25 mouse cellular contexts compared by ENCODE assay signal in the genomic region with DNA sequence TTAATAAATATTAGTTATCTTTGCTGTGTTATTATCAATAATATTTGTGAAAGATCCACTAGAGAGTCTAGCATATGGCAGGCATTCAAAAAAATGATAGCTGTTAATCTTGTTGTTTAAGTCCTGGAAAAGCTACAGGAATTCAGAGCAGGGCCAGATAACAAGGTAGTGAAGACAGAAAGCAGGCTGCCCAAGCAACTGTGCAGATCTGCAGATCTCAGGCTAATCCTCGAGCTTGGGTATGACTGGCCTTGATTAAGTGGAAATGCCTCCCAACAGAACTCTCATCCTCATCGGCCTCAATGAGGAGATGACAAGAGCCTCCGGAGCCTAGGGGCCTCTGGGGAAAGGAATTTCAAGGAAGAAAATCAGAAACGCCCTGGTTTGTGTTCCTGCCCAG.
DNase-seq lines count a peak whose midpoint lies in the region; ATAC-seq and TF ChIP-seq lines count a peak whose summit lies in the region.
"Had no signal": no experiment of that assay in that cellular context is flagged by ENCODE, and none has a peak within 500 bp of the region (broad histone marks: within the 10 kb centered on the region; RNA-seq: fewer than 3 reads in every experiment).

No protein-coding gene starts in this region.

- H3K36me3 ChIP-seq in heart, embryonic 13.5 days: no peaks in the 10 kb centered on the region
- H3K36me3 ChIP-seq in intestine, embryonic 14.5 days (ENCODE audit: control insufficient read depth, insufficient read depth, low read length): no peaks in the 10 kb centered on the region
- no peaks in the 10 kb centered on the region for H3K36me3 ChIP-seq in intestine, postnatal 0 days (ENCODE audit: control insufficient read depth, insufficient read depth)
- H3K36me3 ChIP-seq in stomach, embryonic 14.5 days (ENCODE audit: control insufficient read depth, insufficient read depth, low read length): no peaks in the 10 kb centered on the region
- no peaks in the 10 kb centered on the region for H3K36me3 ChIP-seq in stomach, postnatal 0 days (ENCODE audit: control insufficient read depth, insufficient read depth, low read length)
- no peaks in the 10 kb centered on the region for H3K36me3 ChIP-seq in kidney, embryonic 15.5 days

- no peak for TF ChIP-seq EP300 in stomach, postnatal 0 days (optimal IDR thresholded peaks at IDR 0.05)

- TF ChIP-seq CTCF in intestine, postnatal 0 days (IDR thresholded peaks at IDR 0.05; ENCODE audit: low read depth): no peak
- no peak for TF ChIP-seq CTCF in stomach, postnatal 0 days (IDR thresholded peaks at IDR 0.05; ENCODE audit: low read depth)

- 0% methylated on average over 4 of the region's 4 CpGs for WGBS in heart, embryonic 13.5 days
- 22% methylated on average over 4 of the region's 4 CpGs for WGBS in intestine, embryonic 14.5 days
- WGBS in intestine, postnatal 0 days: 53% methylated on average over 4 of the region's 4 CpGs
- 31% methylated on average over 4 of the region's 4 CpGs for WGBS in stomach, embryonic 14.5 days
- 31% methylated on average over 4 of the region's 4 CpGs for WGBS in stomach, postnatal 0 days
- 70% methylated on average over 4 of the region's 4 CpGs for WGBS in kidney, embryonic 15.5 days

- DNase-seq in heart, postnatal 14 days: no peak
- DNase-seq in intestine, embryonic 14.5 days (ENCODE audit: low spot score): no peak
- no peak for DNase-seq in stomach, postnatal 0 days (ENCODE audit: low spot score)
- peak; percentile 57 for DNase-seq in yolk sac, embryonic 10.5 days (ENCODE audit: low spot score)
- DNase-seq: adrenal gland, adult 2 months; adrenal gland, postnatal 36 days; B cell, adult 2 months; cerebellum, adult 2 months; gastrocnemius, postnatal 14 days; kidney, adult 11 months; kidney, postnatal 36 days; left cerebral cortex, postnatal 4 days; liver; lung, postnatal 10 days; midbrain, embryonic 14.5 days had no signal

- H3K4me1 ChIP-seq in heart, embryonic 13.5 days: peaks cover 59% of the 10 kb centered on the region
- H3K4me1 ChIP-seq in intestine, embryonic 14.5 days (replicated peaks; ENCODE audit: control insufficient read depth, insufficient read depth, low read length): peaks cover 12% of the 10 kb centered on the region
- H3K4me1 ChIP-seq in intestine, postnatal 0 days (replicated peaks; ENCODE audit: control insufficient read depth, insufficient read depth, low read length): no peaks in the 10 kb centered on the region
- peaks cover 17% of the 10 kb centered on the region for H3K4me1 ChIP-seq in stomach, embryonic 14.5 days (ENCODE audit: control insufficient read depth, insufficient read depth, low read length)
- H3K4me1 ChIP-seq in stomach, postnatal 0 days (replicated peaks; ENCODE audit: control insufficient read depth, insufficient read depth): no peaks in the 10 kb centered on the region
- H3K4me1 ChIP-seq in kidney, embryonic 15.5 days: peaks cover 5% of the 10 kb centered on the region

- intact Hi-C loops in heart, postnatal 14 days (cut with DNase I): loop anchor here (5.0 kb wide), 1 partner anchor 50 kb away; no protein-coding TSS in a partner anchor

- H3K4me2 ChIP-seq in heart, embryonic 13.5 days: peak overlapping the region; percentile 7; the same call in 1 of the 2 replicates
- no peak overlapping the region for H3K4me2 ChIP-seq in intestine, embryonic 14.5 days (ENCODE audit: low read length)
- no peak overlapping the region for H3K4me2 ChIP-seq in intestine, postnatal 0 days (replicated peaks; ENCODE audit: low read depth)
- no peak overlapping the region for H3K4me2 ChIP-seq in stomach, embryonic 14.5 days (replicated peaks; ENCODE audit: low read depth, low read length)
- H3K4me2 ChIP-seq in stomach, postnatal 0 days (replicated peaks; ENCODE audit: low read depth): no peak overlapping the region
- H3K4me2 ChIP-seq in kidney, embryonic 15.5 days: no peak overlapping the region

- no peaks in the 10 kb centered on the region for H3K9me3 ChIP-seq in heart, embryonic 13.5 days
- H3K9me3 ChIP-seq in intestine, embryonic 14.5 days (ENCODE audit: control insufficient read depth, low read length): no peaks in the 10 kb centered on the region
- no peaks in the 10 kb centered on the region for H3K9me3 ChIP-seq in intestine, postnatal 0 days (ENCODE audit: control insufficient read depth)
- H3K9me3 ChIP-seq in stomach, embryonic 14.5 days (ENCODE audit: control insufficient read depth, low read depth, low read length): no peaks in the 10 kb centered on the region
- no peaks in the 10 kb centered on the region for H3K9me3 ChIP-seq in stomach, postnatal 0 days (ENCODE audit: control insufficient read depth, low read length)
- no peaks in the 10 kb centered on the region for H3K9me3 ChIP-seq in kidney, embryonic 15.5 days (replicated peaks)

- no peak overlapping the region for H3K9ac ChIP-seq in heart, embryonic 13.5 days
- no peak overlapping the region for H3K9ac ChIP-seq in intestine, embryonic 14.5 days (ENCODE audit: low read length)
- no peak overlapping the region for H3K9ac ChIP-seq in intestine, postnatal 0 days (ENCODE audit: low read depth, low read length)
- H3K9ac ChIP-seq in stomach, embryonic 14.5 days (replicated peaks; ENCODE audit: low read depth, low read length): no peak overlapping the region
- H3K9ac ChIP-seq in stomach, postnatal 0 days (ENCODE audit: low read length): no peak overlapping the region
- H3K9ac ChIP-seq in kidney, embryonic 15.5 days: no peak overlapping the region
- H3K9ac ChIP-seq: liver, embryonic 14.5 days had no signal

- H3K27ac ChIP-seq in heart, embryonic 13.5 days (replicated peaks): peak overlapping the region; percentile 51
- 0 out of 2 replicates have a peak overlapping the region, but pooled peaks have one; percentile 22 for H3K27ac ChIP-seq in intestine, embryonic 14.5 days (ENCODE audit: low read depth)
- no peak overlapping the region for H3K27ac ChIP-seq in intestine, postnatal 0 days (ENCODE audit: low read depth, low read length)
- 0 out of 2 replicates have a peak overlapping the region, but pooled peaks have one; percentile 52 for H3K27ac ChIP-seq in stomach, embryonic 14.5 days (ENCODE audit: low read length)
- no peak overlapping the region for H3K27ac ChIP-seq in stomach, postnatal 0 days (replicated peaks)
- no peak overlapping the region for H3K27ac ChIP-seq in kidney, embryonic 15.5 days
- H3K27ac ChIP-seq: layer of hippocampus, adult 2 months; left cerebral cortex, adult 2 months; liver, embryonic 14.5 days had no signal

- no peak overlapping the region for H3K4me3 ChIP-seq in heart, embryonic 13.5 days
- no peak overlapping the region for H3K4me3 ChIP-seq in intestine, embryonic 14.5 days (ENCODE audit: low read depth, low read length)
- no peak overlapping the region for H3K4me3 ChIP-seq in intestine, postnatal 0 days (ENCODE audit: low read depth, low read length)
- no peak overlapping the region for H3K4me3 ChIP-seq in stomach, embryonic 14.5 days (ENCODE audit: low read depth, low read length)
- H3K4me3 ChIP-seq in stomach, postnatal 0 days (ENCODE audit: low read depth, low read length): no peak overlapping the region
- no peak overlapping the region for H3K4me3 ChIP-seq in kidney, embryonic 15.5 days (replicated peaks)
- H3K4me3 ChIP-seq: layer of hippocampus, adult 2 months; left cerebral cortex, adult 2 months had no signal

- peak; percentile 60; the same call in 1 of the 2 replicates for ATAC-seq in heart, embryonic 13.5 days (ENCODE audit: extremely low read depth, insufficient number of reproducible peaks, low FRiP score, low TSS enrichment)
- peak; percentile 65 for ATAC-seq in intestine, embryonic 14.5 days (replicated peaks; ENCODE audit: low FRiP score, low TSS enrichment, low read depth)
- no peak for ATAC-seq in intestine, postnatal 0 days
- peak; percentile 28; the same call in 1 of the 2 replicates for ATAC-seq in stomach, embryonic 14.5 days (ENCODE audit: insufficient number of reproducible peaks, insufficient read depth, low FRiP score, low read depth)
- ATAC-seq in stomach, postnatal 0 days (ENCODE audit: low FRiP score, low TSS enrichment): no peak
- ATAC-seq in kidney, embryonic 15.5 days (replicated peaks; ENCODE audit: low FRiP score): no peak
- ATAC-seq: activated CD4-positive, CD25-positive, alpha-beta regulatory T cell, adult 4 months; forebrain, embryonic 14.5 days; hindbrain, embryonic 16.5 days had no signal

- no peaks in the 10 kb centered on the region for H3K27me3 ChIP-seq in heart, embryonic 13.5 days (replicated peaks)
- no peaks in the 10 kb centered on the region for H3K27me3 ChIP-seq in intestine, embryonic 14.5 days (replicated peaks; ENCODE audit: control insufficient read depth, insufficient read depth, low read length)
- no peaks in the 10 kb centered on the region for H3K27me3 ChIP-seq in intestine, postnatal 0 days (replicated peaks; ENCODE audit: control insufficient read depth, insufficient read depth, low read length)
- H3K27me3 ChIP-seq in stomach, embryonic 14.5 days (ENCODE audit: control insufficient read depth, insufficient read depth, low read length): no peaks in the 10 kb centered on the region
- H3K27me3 ChIP-seq in stomach, postnatal 0 days (ENCODE audit: control insufficient read depth, insufficient read depth, low read length): no peaks in the 10 kb centered on the region
- no peaks in the 10 kb centered on the region for H3K27me3 ChIP-seq in kidney, embryonic 15.5 days

Comparison
In these comparisons a context has a peak if more than half of its experiments do, and no peak if none do; other contexts are left out.
1. ATAC-seq: peak in heart, embryonic 13.5 days (single experiment), intestine, embryonic 14.5 days (single experiment) and stomach, embryonic 14.5 days (single experiment); none in intestine, postnatal 0 days (single experiment), stomach, postnatal 0 days (single experiment) and kidney, embryonic 15.5 days (single experiment).
2. H3K27ac ChIP-seq: peak in heart, embryonic 13.5 days (single experiment), intestine, embryonic 14.5 days (single experiment) and stomach, embryonic 14.5 days (single experiment); none in intestine, postnatal 0 days (single experiment), stomach, postnatal 0 days (single experiment) and kidney, embryonic 15.5 days (single experiment).